10 mouse cellular contexts compared by ENCODE assay signal in genomic region chr4:57860204-57860611, GRCm38 (mm10). TPM values are rescaled to one million over a fixed set of nuclear protein-coding genes. Genes with fewer than 3 reads are reported as not detected.
DNase-seq lines count a peak whose midpoint lies in the region; ATAC-seq and TF ChIP-seq lines count a peak whose summit lies in the region.
"Had no signal": no experiment of that assay in that cellular context is flagged by ENCODE, and none has a peak within 500 bp of the region (broad histone marks: within the 10 kb centered on the region; RNA-seq: fewer than 3 reads in every experiment).

No protein-coding gene starts in this region.

- peaks cover 21% of the 10 kb centered on the region for H3K4me1 ChIP-seq in heart, postnatal 0 days (ENCODE audit: control insufficient read depth, insufficient read depth)
- no peaks in the 10 kb centered on the region for H3K4me1 ChIP-seq in midbrain, embryonic 13.5 days (replicated peaks)
- no peaks in the 10 kb centered on the region for H3K4me1 ChIP-seq in midbrain, embryonic 16.5 days (ENCODE audit: control insufficient read depth, insufficient read depth, low read length)

- 0 out of 2 replicates have a peak, but pooled peaks have one; percentile 36 for ATAC-seq in heart, postnatal 0 days (ENCODE audit: insufficient read depth, low read depth)
- ATAC-seq in midbrain, embryonic 13.5 days, result no peak
- no peak for ATAC-seq in midbrain, embryonic 16.5 days

- DNase-seq in gastrocnemius, adult 18-20 months (ENCODE audit: low spot score), result peak; percentile 79
- no peak for DNase-seq in gastrocnemius, postnatal 4 days (ENCODE audit: low spot score in 2 of 2)
- DNase-seq in NIH3T3 (ENCODE audit: low read depth), result peak; percentile 76
- no peak for DNase-seq in heart, postnatal 0 days (ENCODE audit: low spot score)
- DNase-seq in lung, adult 18-20 months, result peak; percentile 57 to 67
- no peak for DNase-seq in thymus, postnatal 4 days
- DNase-seq: midbrain, embryonic 14.5 days had no signal

- peak; percentile 27 for TF ChIP-seq CTCF in heart, postnatal 0 days (IDR thresholded peaks at IDR 0.05; ENCODE audit: low read depth)

- H3K9me3 ChIP-seq in heart, postnatal 0 days (replicated peaks; ENCODE audit: control insufficient read depth, low read length), result no peaks in the 10 kb centered on the region
- H3K9me3 ChIP-seq in midbrain, embryonic 13.5 days, result no peaks in the 10 kb centered on the region
- H3K9me3 ChIP-seq in midbrain, embryonic 16.5 days (replicated peaks; ENCODE audit: control insufficient read depth, low read length, poor library complexity, severe bottlenecking), result no peaks in the 10 kb centered on the region

- 0 out of 2 replicates have a peak overlapping the region, but pooled peaks have one; percentile 1 for H3K4me2 ChIP-seq in heart, postnatal 0 days (ENCODE audit: low read depth, low read length)
- no peak overlapping the region for H3K4me2 ChIP-seq in midbrain, embryonic 13.5 days (replicated peaks)
- H3K4me2 ChIP-seq in midbrain, embryonic 16.5 days (ENCODE audit: low read length), result no peak overlapping the region
- H3K4me2 ChIP-seq: liver, embryonic 11.5 days had no signal

- no peak overlapping the region for H3K9ac ChIP-seq in heart, postnatal 0 days (replicated peaks; ENCODE audit: low read depth, low read length)
- no peak overlapping the region for H3K9ac ChIP-seq in midbrain, embryonic 13.5 days (replicated peaks)
- no peak overlapping the region for H3K9ac ChIP-seq in midbrain, embryonic 16.5 days (ENCODE audit: low read depth, low read length)

- H3K27ac ChIP-seq in heart, postnatal 0 days (ENCODE audit: low read depth), result peak overlapping the region; percentile 48; the same call in 1 of the 2 replicates
- H3K27ac ChIP-seq in midbrain, embryonic 13.5 days, result no peak overlapping the region
- H3K27ac ChIP-seq in midbrain, embryonic 16.5 days (ENCODE audit: low read length), result no peak overlapping the region

- 58% methylated on average over 6 of the region's 6 CpGs for WGBS in heart, postnatal 0 days
- 91% methylated on average over 6 of the region's 6 CpGs for WGBS in midbrain, embryonic 13.5 days
- WGBS in midbrain, embryonic 16.5 days, result 91% methylated on average over 6 of the region's 6 CpGs

- TF ChIP-seq EP300 in heart, postnatal 0 days (IDR thresholded peaks at IDR 0.05; ENCODE audit: low read depth), result no peak

- H3K27me3 ChIP-seq in heart, postnatal 0 days (ENCODE audit: control insufficient read depth, insufficient read depth, low read length), result no peaks in the 10 kb centered on the region
- H3K27me3 ChIP-seq in midbrain, embryonic 13.5 days, result no peaks in the 10 kb centered on the region
- no peaks in the 10 kb centered on the region for H3K27me3 ChIP-seq in midbrain, embryonic 16.5 days (ENCODE audit: control insufficient read depth, insufficient read depth, low read depth, low read length)

- no peak overlapping the region for H3K4me3 ChIP-seq in heart, postnatal 0 days (ENCODE audit: low read depth, low read length)
- no peak overlapping the region for H3K4me3 ChIP-seq in midbrain, embryonic 13.5 days (replicated peaks)
- H3K4me3 ChIP-seq in midbrain, embryonic 16.5 days (ENCODE audit: low read depth, low read length), result no peak overlapping the region

- H3K36me3 ChIP-seq in heart, postnatal 0 days (replicated peaks; ENCODE audit: control insufficient read depth, insufficient read depth, low read length), result peaks cover 34% of the 10 kb centered on the region
- H3K36me3 ChIP-seq in midbrain, embryonic 13.5 days, result peaks cover 18% of the 10 kb centered on the region
- peaks cover 18% of the 10 kb centered on the region for H3K36me3 ChIP-seq in midbrain, embryonic 16.5 days (ENCODE audit: control insufficient read depth, insufficient read depth, low read length)

RNA-seq across cellular contexts. Expression of gene D630039A03Rik, which starts 55.9 kb away (rescaled TPM):
- total RNA-seq in gastrocnemius, adult 18-20 months (2021), result not detected
- total RNA-seq in gastrocnemius, postnatal 4 days (2021), result not detected
- total RNA-seq in heart, postnatal 0 days (2014; rRNA removed; ENCODE audit: low replicate concordance), result not detected in 2 replicates
- polyA plus RNA-seq in heart, postnatal 0 days (2015; fragmentation: Nextera tagmentation; extraction: Ambion mirVana), result 0.08 and 0.10 TPM in 2 replicates
- not detected in 2 replicates for polyA plus RNA-seq in midbrain, embryonic 13.5 days (2015; fragmentation: Nextera tagmentation; extraction: Ambion mirVana)
- 0.11 TPM in 1 of 2 replicates, not detected in the other for polyA plus RNA-seq in midbrain, embryonic 16.5 days (2015; fragmentation: Nextera tagmentation; extraction: Ambion mirVana)

Comparison
In these comparisons a context has a peak if more than half of its experiments do, and no peak if none do; other contexts are left out.
1. DNase-seq: peak in gastrocnemius, adult 18-20 months (single experiment), NIH3T3 (single experiment) and lung, adult 18-20 months (2 of 2); none in gastrocnemius, postnatal 4 days (0 of 2), heart, postnatal 0 days (single experiment) and thymus, postnatal 4 days (single experiment).